Mouse (Mus musculus): Measurements from ENCODE around the gene H2-Ob. TPM values are rescaled to one million over a fixed set of nuclear protein-coding genes. Genes with fewer than 3 reads are reported as not detected.

H2-Ob gene
- total and polyA plus RNA-seq, 3 experiments, result 13.7 to 31.9 (median 19.9) TPM

DNA sequence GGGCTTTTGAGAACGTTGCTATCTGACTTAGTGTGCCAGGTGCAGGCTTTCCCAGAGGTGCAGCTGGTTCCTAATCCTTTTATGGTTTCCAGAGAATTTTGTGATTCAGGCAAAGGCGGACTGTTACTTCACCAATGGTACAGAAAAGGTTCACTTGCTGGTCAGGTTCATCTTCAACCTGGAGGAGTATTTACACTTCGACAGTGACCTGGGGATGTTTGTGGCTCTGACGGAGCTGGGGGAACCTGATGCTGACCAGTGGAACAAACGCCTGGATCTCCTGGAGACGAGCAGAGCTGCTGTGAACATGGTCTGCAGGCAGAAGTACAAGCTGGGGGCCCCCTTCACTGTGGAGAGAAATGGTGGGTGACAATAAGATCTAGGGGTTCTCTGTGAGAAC is 2.2 kb downstream of the H2-Ob start:
- no peaks in the 10 kb centered on the region for H3K79me2 ChIP-seq (replicated peaks; ENCODE audit: control insufficient read depth, extremely low read depth, insufficient read depth, poor library complexity, severe bottlenecking)
- H3K36me3 ChIP-seq (replicated peaks in 1 of 2; ENCODE audit: control insufficient read depth in 1 of 2, insufficient read depth in 1 of 2, low read length in 1 of 2), result peaks cover 0 to 44% of the 10 kb centered on the region in 2 experiments
- no peak overlapping the region for H3K27ac ChIP-seq (ENCODE audit: insufficient read depth, low read depth)
- no peak for DNase-seq (ENCODE audit: extremely low read depth)
- dilution Hi-C loops (cut with MboI; ENCODE audit: extremely low pct_ligation_motif_present, extremely low pct_unique_long_range_greater_than_20kb, low sequenced_read_pairs) (no loop called here), in situ Hi-C loops (cut with MboI; ENCODE audit: low pct_ligation_motif_present, low pct_unique_long_range_greater_than_20kb, low sequenced_read_pairs) (loop anchor here (10.0 kb wide), 1 partner anchor 314 kb away; no protein-coding TSS in a partner anchor)
- H3K4me1 ChIP-seq (ENCODE audit: control insufficient read depth in 1 of 2, insufficient read depth in 2 of 2), result peaks cover 0 to 19% of the 10 kb centered on the region in 2 experiments; a peak in 3 of 4 replicates
- H3K4me2 ChIP-seq (ENCODE audit: insufficient read depth, low read depth, poor library complexity, severe bottlenecking), result no peak overlapping the region
- H3K27me3 ChIP-seq (replicated peaks), result no peaks in the 10 kb centered on the region
- peaks cover 10% of the 10 kb centered on the region for H3K9me3 ChIP-seq (replicated peaks; ENCODE audit: low read length)
- H3K4me3 ChIP-seq (replicated peaks in 1 of 3; ENCODE audit: low read depth in 2 of 3, low read length in 2 of 3, poor library complexity in 1 of 3), result no peak overlapping the region
- H3K9ac ChIP-seq (ENCODE audit: insufficient read depth, low read depth), result no peak overlapping the region
- TF ChIP-seq MYC (IDR thresholded peaks at IDR 0.05; ENCODE audit: low read depth, low read length) (no peak), MEF2A (IDR thresholded peaks at IDR 0.05; ENCODE audit: borderline replicate concordance, low read depth, low read length) (no peak), USF1 (IDR thresholded peaks at IDR 0.05; ENCODE audit: low read depth, low read length) (no peak), USF2 (conservative IDR thresholded peaks at IDR 0.05; ENCODE audit: low read depth, low read length) (no peak), PAX5 (IDR thresholded peaks at IDR 0.05; ENCODE audit: low read length) (no peak), SMC3 (IDR thresholded peaks at IDR 0.05; ENCODE audit: low read depth, low read length) (no peak), ZC3H11A (IDR thresholded peaks at IDR 0.05; ENCODE audit: low read depth, low read length) (no peak), NELFE (IDR thresholded peaks at IDR 0.05; ENCODE audit: low read depth, low read length) (no peak), CTCF (conservative IDR thresholded peaks at IDR 0.05 in 1 of 2, IDR thresholded peaks at IDR 0.05 in 1 of 2; ENCODE audit: low read depth in 2 of 2, low read length in 2 of 2) (no peak), BHLHE40 (IDR thresholded peaks at IDR 0.05; ENCODE audit: low read depth, low read length) (no peak), ZMIZ1 (IDR thresholded peaks at IDR 0.05; ENCODE audit: low read depth, low read length) (no peak), NRF1 (IDR thresholded peaks at IDR 0.05; ENCODE audit: low read depth, low read length) (no peak), MAX (IDR thresholded peaks at IDR 0.05; ENCODE audit: low read length) (no peak), JUN (IDR thresholded peaks at IDR 0.05; ENCODE audit: insufficient read depth, low read depth, low read length) (no peak), ZKSCAN1 (IDR thresholded peaks at IDR 0.05; ENCODE audit: borderline replicate concordance, low read depth, low read length) (no peak), GABPA (IDR thresholded peaks at IDR 0.05; ENCODE audit: insufficient replicate concordance, low read depth, low read length) (no peak), KAT2A (IDR thresholded peaks at IDR 0.05; ENCODE audit: insufficient replicate concordance, low read length) (no peak), IRF4 (IDR thresholded peaks at IDR 0.05; ENCODE audit: low read depth, low read length) (no peak), ETS1 (conservative IDR thresholded peaks at IDR 0.05; ENCODE audit: low read depth, low read length) (no peak), RCOR1 (conservative IDR thresholded peaks at IDR 0.05; ENCODE audit: low read depth, low read length) (no peak)

DNA sequence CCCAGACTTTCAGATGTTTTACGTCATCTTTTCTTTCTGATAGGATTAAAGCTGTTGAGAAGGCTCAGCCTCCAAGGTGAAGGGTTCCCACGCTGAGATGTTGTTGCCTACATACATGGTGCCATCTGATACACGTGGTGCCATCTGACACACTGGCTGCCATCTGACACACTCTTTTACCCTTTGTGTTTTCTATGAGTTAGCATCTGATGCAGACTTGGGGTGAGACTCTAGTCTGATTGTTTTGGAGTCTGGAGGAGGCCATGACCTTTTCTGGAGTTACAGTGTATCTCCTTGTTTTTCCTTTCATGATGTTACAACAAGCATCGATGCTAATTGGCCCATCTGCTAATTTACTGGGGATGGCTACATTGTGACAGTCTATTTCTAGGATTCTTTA is 6.0 kb downstream of the H2-Ob start:
- in situ Hi-C loops (cut with MboI; ENCODE audit: low pct_ligation_motif_present, low pct_unique_long_range_greater_than_20kb, low sequenced_read_pairs) (loop anchor here (5.0 to 10.0 kb wide), 3 partner anchors 103 to 310 kb away; no protein-coding TSS in a partner anchor), dilution Hi-C loops (cut with MboI; ENCODE audit: extremely low pct_ligation_motif_present, extremely low pct_unique_long_range_greater_than_20kb, low sequenced_read_pairs) (no loop called here)
- no peaks in the 10 kb centered on the region for H3K27me3 ChIP-seq (replicated peaks)
- H3K36me3 ChIP-seq (replicated peaks in 1 of 2; ENCODE audit: control insufficient read depth in 1 of 2, insufficient read depth in 1 of 2, low read length in 1 of 2), result peaks cover 0 to 44% of the 10 kb centered on the region in 2 experiments
- no peaks in the 10 kb centered on the region for H3K79me2 ChIP-seq (replicated peaks; ENCODE audit: control insufficient read depth, extremely low read depth, insufficient read depth, poor library complexity, severe bottlenecking)
- TF ChIP-seq SMC3 (IDR thresholded peaks at IDR 0.05; ENCODE audit: low read depth, low read length), result no peak
- no peak for TF ChIP-seq BHLHE40 (IDR thresholded peaks at IDR 0.05; ENCODE audit: low read depth, low read length)
- TF ChIP-seq HCFC1 (IDR thresholded peaks at IDR 0.05; ENCODE audit: low read depth, low read length), result no peak
- no peak for TF ChIP-seq NELFE (IDR thresholded peaks at IDR 0.05; ENCODE audit: low read depth, low read length)
- no peak for TF ChIP-seq ELF1 (IDR thresholded peaks at IDR 0.05; ENCODE audit: low read depth, low read length)
- no peak for TF ChIP-seq RAD21 (IDR thresholded peaks at IDR 0.05; ENCODE audit: low read depth, low read length)
- TF ChIP-seq CHD1 (IDR thresholded peaks at IDR 0.05; ENCODE audit: low read depth, low read length), result no peak
- no peak overlapping the region for H3K9ac ChIP-seq (ENCODE audit: insufficient read depth, low read depth)
- no peak overlapping the region for H3K27ac ChIP-seq (ENCODE audit: insufficient read depth, low read depth)
- H3K4me1 ChIP-seq (ENCODE audit: control insufficient read depth in 1 of 2, insufficient read depth in 2 of 2), result peaks cover 0 to 16% of the 10 kb centered on the region in 2 experiments; a peak in 3 of 4 replicates
- peaks cover 10% of the 10 kb centered on the region for H3K9me3 ChIP-seq (replicated peaks; ENCODE audit: low read length)
- no peak for DNase-seq (ENCODE audit: extremely low read depth)
- H3K4me3 ChIP-seq (replicated peaks in 1 of 3; ENCODE audit: low read depth in 2 of 3, low read length in 2 of 3, poor library complexity in 1 of 3), result no peak overlapping the region
- H3K4me2 ChIP-seq (ENCODE audit: insufficient read depth, low read depth, poor library complexity, severe bottlenecking), result no peak overlapping the region

All from CH12.LX (cell line).